Mouse (Mus musculus): ENCODE measurements around the gene Baz2b.

Gene Baz2b

DNA sequence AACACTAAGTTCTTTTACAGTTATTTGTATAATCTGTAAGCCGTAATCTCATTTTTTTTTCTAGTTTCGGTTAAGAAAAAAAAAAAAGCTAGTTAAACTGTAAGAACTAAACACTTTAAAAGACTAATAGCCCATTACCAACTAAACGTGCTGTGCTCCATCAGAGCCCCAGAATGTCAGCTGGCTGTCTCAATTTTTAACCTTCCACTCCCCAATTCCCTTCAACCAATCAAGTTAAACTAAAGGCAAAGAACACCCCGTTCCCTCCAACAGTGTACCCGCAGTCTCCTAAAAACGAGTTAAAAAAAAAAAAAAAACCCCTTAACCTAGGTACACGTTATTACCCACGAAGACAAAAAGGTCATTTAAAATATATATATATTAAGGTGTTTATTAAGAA is 83.3 kb downstream of the Baz2b start:
- no peak for DNase-seq

- peak; percentile 46 to 63 for DNase-seq
Observed at GRCm38 (mm10) chr2:60125049-60126004, 84.3 kb downstream of the Baz2b start.

- DNase-seq: peak; percentile 36 to 56
Observed at GRCm38 (mm10) chr2:60124648-60125048, 85.0 kb downstream of the Baz2b start.

- DNase-seq: no peak
Observed at GRCm38 (mm10) chr2:60123911-60124647, 85.6 kb downstream of the Baz2b start.

DNA sequence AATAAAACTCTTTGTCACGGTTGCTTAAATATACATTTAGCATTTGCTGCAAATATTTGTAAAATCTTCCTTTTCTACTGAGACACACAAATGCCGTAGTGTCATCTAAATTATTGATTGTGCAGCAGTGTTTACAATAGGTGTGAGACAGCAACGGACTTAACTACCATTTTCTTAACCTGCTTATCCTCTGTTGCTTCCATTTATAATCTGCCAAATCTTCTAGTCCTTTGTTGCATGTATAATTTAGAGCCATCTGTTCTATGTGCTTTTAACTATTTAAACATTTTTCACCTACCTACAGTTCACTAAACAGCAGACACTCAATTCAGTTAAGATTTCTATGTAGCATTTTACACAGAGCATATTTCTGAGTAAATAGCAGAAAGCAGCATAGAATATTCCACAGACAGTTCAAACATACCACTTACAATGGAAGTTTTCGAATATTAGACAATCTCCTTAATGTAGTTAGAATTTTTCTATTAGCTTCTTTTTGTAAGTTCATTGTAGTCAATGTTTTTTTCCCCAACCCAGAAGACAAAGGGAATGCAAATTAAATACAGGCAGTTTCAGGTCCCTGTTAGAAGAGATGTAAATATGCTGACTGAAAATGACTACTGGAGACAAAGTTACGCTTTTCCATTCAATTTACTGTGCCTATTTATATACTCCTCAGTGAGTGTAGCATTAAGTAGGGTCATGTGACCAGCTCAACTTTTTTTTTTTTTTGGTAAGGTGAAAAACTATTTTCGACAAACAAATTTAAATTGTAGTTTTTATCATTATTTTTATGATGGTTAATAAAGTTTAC is 86.4 kb downstream of the Baz2b start:
- no peak for DNase-seq

DNA sequence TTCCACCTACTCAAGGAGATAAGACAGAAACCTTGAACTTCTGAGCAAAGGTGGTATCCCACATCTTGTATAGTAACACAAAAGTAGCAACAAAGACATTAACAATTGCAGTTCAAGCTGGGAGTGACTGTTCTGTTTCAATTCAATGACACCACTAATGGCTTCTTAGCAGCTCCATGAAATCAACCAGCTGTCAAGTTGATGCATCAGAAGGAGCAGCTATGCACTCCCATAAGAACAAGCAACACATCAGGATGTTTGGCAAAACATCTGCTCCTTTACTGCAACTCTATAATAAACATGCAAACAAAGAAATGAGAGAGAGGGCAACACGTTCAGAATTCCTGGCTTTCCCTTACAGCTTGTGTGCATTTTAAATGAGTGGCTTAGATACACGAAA is 87.5 kb downstream of the Baz2b start:
- DNase-seq: no peak

DNA sequence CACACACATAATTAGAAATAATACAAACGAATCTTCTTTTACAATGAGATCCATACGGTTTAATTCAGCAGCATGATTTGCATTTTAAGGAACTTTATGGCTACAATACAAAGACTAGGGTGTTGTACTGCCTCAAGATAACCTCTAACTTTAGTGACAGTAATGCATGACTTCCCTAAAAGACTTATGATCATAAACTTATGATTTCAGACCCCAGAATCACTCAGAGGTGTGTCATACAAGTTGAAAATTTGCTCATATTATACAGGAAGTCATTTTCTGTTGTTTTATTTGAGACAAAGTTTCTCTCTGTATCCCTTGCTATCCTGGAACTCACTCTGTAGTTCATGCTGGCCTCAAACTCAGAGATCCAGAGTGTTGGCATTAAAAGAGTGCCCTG is 89.0 kb downstream of the Baz2b start:
- no peak for DNase-seq

- DNase-seq: no peak
Observed at GRCm38 (mm10) chr2:60118684-60119558, 90.7 kb downstream of the Baz2b start.

DNA sequence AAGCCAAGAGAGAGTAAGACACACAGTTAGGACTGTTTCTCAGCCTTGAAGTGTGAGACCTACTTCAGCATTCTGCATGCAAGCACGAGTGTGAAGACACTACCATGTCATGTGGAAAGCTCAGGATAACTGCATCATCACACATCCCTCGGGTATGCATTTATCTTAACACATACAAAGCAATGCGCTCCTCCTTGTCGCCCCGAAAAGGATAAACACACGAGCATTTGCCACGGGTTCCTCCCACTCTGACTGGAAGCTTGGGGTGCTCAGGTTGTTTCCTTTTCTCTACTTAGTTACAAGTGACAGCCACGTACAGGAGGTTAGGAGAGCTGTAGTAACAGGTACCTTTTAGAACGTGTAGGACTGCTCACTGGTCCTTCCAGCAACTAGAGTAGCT is 91.8 kb downstream of the Baz2b start:
- no peak for DNase-seq

- DNase-seq: no peak
Observed at GRCm38 (mm10) chr2:60115891-60116554, 93.6 kb downstream of the Baz2b start.

DNA sequence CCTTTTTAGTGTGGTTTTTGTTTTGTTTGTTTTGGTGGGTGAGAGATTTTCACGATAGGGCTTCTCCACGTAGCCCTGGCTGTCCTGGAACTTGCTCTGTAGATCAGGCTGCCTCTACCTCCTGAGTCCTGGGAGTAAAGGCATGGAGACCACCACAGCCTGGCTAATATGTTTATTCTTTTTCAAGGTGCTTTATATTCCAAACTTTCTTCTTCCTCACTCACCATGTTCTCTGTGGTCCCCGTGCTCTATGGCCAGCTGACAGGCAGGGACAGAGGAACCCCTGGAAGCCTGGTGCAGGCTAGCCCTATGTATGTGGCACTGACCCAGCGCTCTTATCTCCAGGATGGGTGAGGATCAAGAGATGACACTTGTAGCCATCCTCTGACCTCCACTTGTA is 94.7 kb downstream of the Baz2b start:
- no peak for DNase-seq

- no peak for DNase-seq
Observed at GRCm38 (mm10) chr2:60113661-60114560, 95.7 kb downstream of the Baz2b start.

DNA sequence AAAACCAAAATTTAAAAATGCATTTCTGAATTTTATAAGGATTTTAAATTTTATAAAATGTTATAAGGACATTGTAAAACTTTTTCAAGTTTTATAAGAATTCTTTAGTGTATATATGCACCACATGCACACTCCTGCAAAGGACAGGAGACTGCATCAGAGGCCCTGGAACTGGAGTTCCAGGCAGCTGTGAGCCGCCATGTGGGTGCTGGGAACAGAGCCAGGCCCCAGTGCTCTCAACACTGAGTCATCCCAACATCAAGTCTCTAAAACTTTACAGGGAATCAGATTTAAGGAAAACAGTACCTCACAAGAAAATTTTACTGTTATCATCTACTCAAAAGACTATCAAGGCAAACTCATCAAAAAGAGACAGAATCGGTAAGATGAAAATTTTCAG is 97.5 kb downstream of the Baz2b start:
- DNase-seq: no peak

DNA sequence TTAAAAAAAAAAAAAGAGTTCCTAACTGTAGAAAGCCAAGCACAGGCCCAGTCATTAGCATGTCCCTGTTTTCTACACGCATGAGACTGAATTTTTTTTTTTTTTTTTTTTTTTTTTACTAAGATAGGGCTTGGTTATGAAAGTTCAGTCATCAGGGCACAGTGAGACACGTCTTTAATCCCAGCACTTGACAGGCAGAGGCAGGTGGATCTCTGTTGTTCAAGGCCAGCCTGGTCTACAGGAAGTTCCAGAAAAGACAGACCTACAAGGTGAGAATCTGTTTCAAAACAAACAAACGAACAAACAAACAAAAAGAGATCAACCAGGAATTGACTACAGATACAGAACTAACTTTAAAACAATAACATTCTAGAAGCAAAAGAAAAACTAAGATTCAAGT is 100.6 kb downstream of the Baz2b start:
- DNase-seq: no peak

DNA sequence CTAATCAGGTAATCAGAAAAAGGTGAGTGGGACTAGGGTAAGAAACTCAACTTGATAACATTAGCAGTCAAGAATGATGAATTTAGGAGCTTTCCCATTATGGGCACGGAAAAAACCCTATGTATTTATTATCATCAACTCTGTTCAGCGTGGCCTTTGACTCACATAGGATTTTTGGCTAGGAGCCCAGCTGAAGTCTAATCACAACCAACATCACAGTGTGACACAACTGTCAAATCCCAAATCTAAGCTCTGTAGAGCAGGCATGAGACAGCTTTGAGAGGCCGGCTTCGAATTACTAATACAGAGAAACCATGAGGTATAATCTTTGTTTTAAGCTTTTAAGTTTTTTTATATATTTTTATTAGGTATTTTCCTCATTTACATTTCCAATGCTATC is 113.0 kb downstream of the Baz2b start:
- DNase-seq: no peak

- DNase-seq: no peak
Observed at GRCm38 (mm10) chr2:60090280-60090679, 119.4 kb downstream of the Baz2b start.

- DNase-seq: no peak
Observed at GRCm38 (mm10) chr2:60089528-60090247, 120.0 kb downstream of the Baz2b start.

DNA sequence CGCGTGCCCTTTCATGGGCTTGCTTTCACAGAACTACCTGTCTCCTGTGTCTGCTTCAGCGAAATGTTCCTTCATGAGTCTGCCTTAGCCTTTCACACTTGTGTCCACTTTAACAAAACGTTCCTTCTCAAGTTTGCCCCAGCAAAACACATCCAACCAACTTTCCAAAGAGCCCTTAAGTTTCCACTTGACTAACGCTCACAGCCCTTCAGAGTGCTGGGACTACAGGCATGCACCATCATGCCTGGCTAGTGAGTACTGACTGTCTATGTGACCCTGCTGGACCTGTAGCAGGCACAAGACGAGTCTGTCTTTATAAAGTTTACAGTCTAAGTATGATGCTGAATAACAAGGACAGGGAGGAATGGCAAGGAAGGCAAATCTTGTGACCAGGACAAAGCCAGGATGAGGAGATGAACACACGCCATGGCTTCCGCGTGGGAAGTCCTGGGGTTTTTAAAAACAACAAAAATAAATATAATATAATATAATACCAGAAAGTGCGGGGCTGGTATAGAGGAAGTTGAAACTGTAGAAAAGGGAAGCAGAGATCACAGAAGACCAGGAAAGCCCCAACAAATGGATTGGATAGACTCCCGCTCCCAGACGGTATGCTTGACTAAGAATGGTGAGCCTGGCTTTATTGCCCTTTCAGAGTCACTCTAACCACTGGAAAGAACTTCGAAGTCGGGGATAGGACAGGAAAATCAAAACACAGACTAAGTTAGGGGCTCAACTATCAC is 120.7 kb downstream of the Baz2b start:
- DNase-seq: no peak

All from spleen, adult 18-20 months (tissue).